Mouse (Mus musculus) liver, embryonic 16.5 days (tissue): Measurements from ENCODE around the gene Umodl1. TPM values are rescaled to one million over a fixed set of nuclear protein-coding genes. Genes with fewer than 3 reads are reported as not detected.
A peak's percentile ranks its signal among the peaks of the same experiment; 100 is the strongest.

Source experiments
- ATAC-seq: fragments of 200-750 bp; cut with Nextera tagmentation; 2 replicates; pipeline ENCODE4 v1.8.0; 2017; ENCODE audit warnings: low read depth, mild to moderate bottlenecking, moderate number of reproducible peaks, moderate library complexity
- H3K27ac ChIP-seq: fragments of 300-500 bp; sonication (generic); 2 replicates; pipeline ENCODE4 v1.5.1; 2014; ENCODE audit warnings: mild to moderate bottlenecking, low read length
- H3K27me3 ChIP-seq: fragments of 300-500 bp; sonication (generic); 2 replicates; pipeline ENCODE4 v1.6.1; 2014; ENCODE audit warnings: low read depth, low read length, mixed read lengths; ENCODE audit not compliant: control insufficient read depth, insufficient read depth
- H3K36me3 ChIP-seq: fragments of 300-500 bp; sonication (generic); 2 replicates; pipeline ENCODE4 v1.6.1; 2014; ENCODE audit warnings: mild to moderate bottlenecking; ENCODE audit not compliant: control insufficient read depth, insufficient read depth
- H3K4me1 ChIP-seq: fragments of 300-500 bp; sonication (generic); 2 replicates; pipeline ENCODE4 v1.6.1; 2014; ENCODE audit warnings: low read depth, low read length, mixed read lengths; ENCODE audit not compliant: control insufficient read depth
- H3K4me2 ChIP-seq: fragments of 300-500 bp; sonication (generic); 2 replicates; pipeline ENCODE4 v1.6.1; 2014; ENCODE audit warnings: low read depth, low read length, mixed read lengths
- H3K4me3 ChIP-seq: fragments of 300-500 bp; sonication (generic); 2 replicates; pipeline ENCODE4 v1.5.1; 2014; ENCODE audit warnings: low read depth, mild to moderate bottlenecking, low read length
- H3K9ac ChIP-seq: fragments of 300-500 bp; sonication (generic); 2 replicates; pipeline ENCODE4 v1.6.1; 2014; ENCODE audit warnings: low read depth, low read length
- H3K9me3 ChIP-seq: fragments of 300-500 bp; sonication (generic); replicated peaks from 2 replicates; pipeline ENCODE4 v1.6.1; 2016; ENCODE audit warnings: low read length; ENCODE audit not compliant: control insufficient read depth
- WGBS: fragments of 180-500 bp; shearing (Covaris S2); extraction: QIAGEN DNeasy Blood & Tissue Kit; methylation state at CpG from one replicate; pipeline ENCODE4 v1.1.7; 2014; ENCODE audit not compliant: insufficient replicate concordance; 5-methylcytosine and 5-hydroxymethylcytosine counted together
- polyA plus RNA-seq: library from polyadenylated mRNA; unstranded; fragments of >200 nt; fragmentation: Nextera tagmentation; extraction: Ambion mirVana; gene quantifications from 2 replicates; pipeline ENCODE4 v1.2.1, GENCODE M21; 2015

Gene Umodl1
- polyA plus RNA-seq, 1 experiment from 2014 or later, result 0.05 TPM

DNA sequence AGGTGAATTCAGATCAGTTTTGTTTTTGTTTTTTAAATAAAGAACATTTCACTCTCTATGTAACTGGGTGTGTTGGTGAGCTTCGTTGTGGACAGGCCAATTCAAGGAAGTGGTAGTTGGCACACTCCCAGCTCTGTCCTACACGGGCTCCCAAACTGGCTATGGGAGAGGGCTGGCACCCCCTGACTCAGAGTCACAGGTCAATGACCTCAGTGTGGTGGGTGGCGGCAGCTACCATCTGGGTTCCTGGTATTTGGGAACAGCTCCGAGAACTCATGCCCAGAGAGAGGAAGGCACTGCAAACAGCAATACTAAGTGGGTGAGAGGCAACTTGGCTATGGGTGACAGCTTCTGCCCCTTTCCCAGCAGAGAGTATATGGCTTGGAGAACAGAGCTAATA lies 83.9 kb downstream of the Umodl1 start:
- peaks cover 21% of the 10 kb centered on the region for H3K4me1 ChIP-seq
- 35% methylated on average over 4 of the region's 4 CpGs for WGBS

DNA sequence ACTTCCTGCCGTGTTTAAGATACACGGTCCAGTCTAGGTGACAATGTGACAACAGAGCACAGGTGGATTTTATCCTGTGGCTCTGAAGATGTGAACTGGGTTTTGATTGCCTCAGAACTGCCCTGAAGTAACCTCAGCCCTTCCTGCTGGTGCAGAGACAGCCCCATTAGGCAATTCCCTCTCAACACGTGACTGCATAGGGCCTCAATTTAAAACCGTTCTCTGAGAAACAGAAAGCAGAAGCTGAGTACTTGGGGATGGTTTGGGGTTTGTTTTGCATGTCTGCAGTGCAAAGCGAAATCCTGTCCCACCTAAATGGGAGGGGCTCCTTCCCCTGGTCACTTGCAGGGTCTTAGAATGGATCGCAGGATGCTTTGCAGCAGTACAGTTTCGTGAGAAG lies 85.2 kb downstream of the Umodl1 start:
- 13% methylated on average over 7 of the region's 7 CpGs for WGBS
- Histone ChIP-seq H3K9ac (no peak overlapping the region), H3K4me2 (no peak overlapping the region), H3K27ac (no peak overlapping the region; the same call in 1 of the 2 replicates), H3K36me3 (no peaks in the 10 kb centered on the region), H3K27me3 (no peaks in the 10 kb centered on the region), H3K4me3 (no peak overlapping the region), H3K9me3 (no peaks in the 10 kb centered on the region), H3K4me1 (peaks cover 9% of the 10 kb centered on the region)
- peak; percentile 62; the same call in 1 of the 2 replicates for ATAC-seq

More for the DNA sequence above, 83.9 kb downstream of the Umodl1 start:
- no peaks in the 10 kb centered on the region for H3K9me3 ChIP-seq
- no peak for ATAC-seq
- H3K36me3 ChIP-seq, result no peaks in the 10 kb centered on the region
- H3K9ac ChIP-seq, result no peak overlapping the region
- no peak overlapping the region for H3K27ac ChIP-seq
- no peak overlapping the region for H3K4me3 ChIP-seq
- H3K27me3 ChIP-seq, result no peaks in the 10 kb centered on the region
- no peak overlapping the region for H3K4me2 ChIP-seq

DNA sequence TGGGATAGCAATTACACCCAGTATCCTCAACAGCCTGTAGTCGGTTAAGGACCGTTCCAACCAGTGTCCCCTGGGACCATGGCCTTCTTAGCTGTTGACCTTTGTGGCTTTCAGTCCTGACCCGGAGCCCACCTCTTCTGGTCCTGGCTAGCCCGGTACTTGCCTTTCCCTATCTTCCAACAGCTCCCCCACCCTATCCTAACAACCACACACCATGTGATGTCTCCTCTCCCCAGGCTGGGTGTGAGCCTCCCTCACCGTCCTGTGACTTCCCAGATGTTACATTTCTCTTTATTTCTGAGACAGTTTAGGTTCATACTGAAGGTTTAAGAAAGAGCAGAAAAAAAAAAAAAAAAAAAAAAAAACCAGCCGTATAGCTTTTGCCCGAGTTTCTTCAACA lies 86.0 kb downstream of the Umodl1 start:
- 52% methylated on average over 7 of the region's 7 CpGs for WGBS
- H3K36me3 ChIP-seq, result no peaks in the 10 kb centered on the region
- H3K27ac ChIP-seq, result peak overlapping the region; percentile 36; the same call in 1 of the 2 replicates
- no peak overlapping the region for H3K9ac ChIP-seq
- no peaks in the 10 kb centered on the region for H3K9me3 ChIP-seq
- ATAC-seq, result no peak
- no peak overlapping the region for H3K4me3 ChIP-seq
- H3K4me2 ChIP-seq, result no peak overlapping the region
- H3K4me1 ChIP-seq, result peaks cover 3% of the 10 kb centered on the region; the same call in 1 of the 2 replicates
- no peaks in the 10 kb centered on the region for H3K27me3 ChIP-seq

DNA sequence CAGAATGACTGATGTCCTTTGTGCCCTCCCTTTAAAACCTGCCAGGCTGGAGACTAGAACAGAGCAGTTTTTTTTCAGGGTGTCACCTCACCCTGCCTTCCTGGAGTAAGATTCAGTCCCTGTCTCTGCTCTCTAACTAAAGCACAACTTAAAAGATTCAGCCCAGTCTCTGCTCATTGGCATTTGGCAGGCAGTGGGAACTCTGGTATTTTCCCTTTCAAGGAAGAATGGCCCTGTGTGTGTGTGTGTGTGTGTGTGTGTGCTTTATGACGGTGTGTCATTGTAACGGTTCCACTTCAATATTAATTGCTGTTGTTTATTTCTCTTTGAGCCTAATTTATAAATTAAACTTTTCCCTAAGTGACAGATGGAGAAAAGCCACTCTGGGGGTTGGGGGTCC lies 88.3 kb downstream of the Umodl1 start:
- Histone ChIP-seq H3K4me2 (no peak overlapping the region), H3K4me1 (no peaks in the 10 kb centered on the region; the same call in 1 of the 2 replicates), H3K9ac (no peak overlapping the region), H3K9me3 (no peaks in the 10 kb centered on the region), H3K36me3 (no peaks in the 10 kb centered on the region), H3K27me3 (no peaks in the 10 kb centered on the region), H3K27ac (no peak overlapping the region), H3K4me3 (no peak overlapping the region)
- 83% methylated on average over 2 of the region's 2 CpGs for WGBS
- ATAC-seq, result no peak

DNA sequence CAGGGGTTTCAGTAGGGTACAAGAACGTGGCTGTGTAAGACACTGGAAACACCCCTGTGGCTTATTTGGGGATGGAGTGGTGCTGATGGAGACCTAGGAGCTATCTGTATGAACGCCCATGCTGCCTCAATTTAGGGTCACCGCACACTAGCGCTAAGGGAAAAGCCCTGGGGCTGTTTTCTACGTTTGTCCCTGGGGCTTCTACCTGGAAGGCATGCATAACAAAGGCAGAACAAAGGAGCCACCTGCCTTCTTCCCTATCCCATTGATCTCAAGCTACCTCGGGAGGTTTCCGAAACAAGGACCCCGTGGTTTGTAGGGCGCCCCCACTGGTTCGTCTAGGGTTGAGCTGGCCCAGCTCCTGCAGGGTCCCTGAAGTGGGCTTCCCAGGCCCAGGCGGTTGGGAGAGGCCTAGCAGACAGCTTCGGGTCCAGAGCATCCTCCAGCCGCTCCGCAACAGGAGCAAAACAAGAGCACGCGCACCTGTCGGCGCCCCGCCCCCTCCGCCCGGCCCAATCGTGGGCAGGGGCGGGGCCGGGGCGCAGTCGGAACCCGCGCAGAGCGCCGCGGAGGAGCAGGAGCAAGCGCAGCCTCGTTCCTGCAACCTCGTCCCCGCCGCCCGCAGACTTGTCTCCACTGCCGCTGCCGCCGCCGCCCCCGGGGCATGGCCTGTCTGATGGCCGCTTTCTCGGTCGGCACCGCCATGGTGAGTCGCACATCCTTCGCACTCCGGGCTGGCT lies 102.9 kb downstream of the Umodl1 start, which contains the start of gene Abcg1:
Gene Abcg1 (plus strand): TSS at position 525 of the 740 bp plus-strand sequence.
- ATAC-seq, result peak; percentile 62
- peaks cover 34% of the 10 kb centered on the region for H3K27me3 ChIP-seq
- no peaks in the 10 kb centered on the region for H3K36me3 ChIP-seq
- peak within 1 kb of the TSS; percentile 59 for H3K9ac ChIP-seq
- WGBS, result 4% methylated on average over 49 of the region's 49 CpGs
- H3K4me2 ChIP-seq, result peak within 1 kb of the TSS; percentile 77
- peaks cover 40% of the 10 kb centered on the region for H3K4me1 ChIP-seq
- peak within 1 kb of the TSS; percentile 70 for H3K27ac ChIP-seq
- peak within 1 kb of the TSS; percentile 65 for H3K4me3 ChIP-seq
- H3K9me3 ChIP-seq, result no peaks in the 10 kb centered on the region

DNA sequence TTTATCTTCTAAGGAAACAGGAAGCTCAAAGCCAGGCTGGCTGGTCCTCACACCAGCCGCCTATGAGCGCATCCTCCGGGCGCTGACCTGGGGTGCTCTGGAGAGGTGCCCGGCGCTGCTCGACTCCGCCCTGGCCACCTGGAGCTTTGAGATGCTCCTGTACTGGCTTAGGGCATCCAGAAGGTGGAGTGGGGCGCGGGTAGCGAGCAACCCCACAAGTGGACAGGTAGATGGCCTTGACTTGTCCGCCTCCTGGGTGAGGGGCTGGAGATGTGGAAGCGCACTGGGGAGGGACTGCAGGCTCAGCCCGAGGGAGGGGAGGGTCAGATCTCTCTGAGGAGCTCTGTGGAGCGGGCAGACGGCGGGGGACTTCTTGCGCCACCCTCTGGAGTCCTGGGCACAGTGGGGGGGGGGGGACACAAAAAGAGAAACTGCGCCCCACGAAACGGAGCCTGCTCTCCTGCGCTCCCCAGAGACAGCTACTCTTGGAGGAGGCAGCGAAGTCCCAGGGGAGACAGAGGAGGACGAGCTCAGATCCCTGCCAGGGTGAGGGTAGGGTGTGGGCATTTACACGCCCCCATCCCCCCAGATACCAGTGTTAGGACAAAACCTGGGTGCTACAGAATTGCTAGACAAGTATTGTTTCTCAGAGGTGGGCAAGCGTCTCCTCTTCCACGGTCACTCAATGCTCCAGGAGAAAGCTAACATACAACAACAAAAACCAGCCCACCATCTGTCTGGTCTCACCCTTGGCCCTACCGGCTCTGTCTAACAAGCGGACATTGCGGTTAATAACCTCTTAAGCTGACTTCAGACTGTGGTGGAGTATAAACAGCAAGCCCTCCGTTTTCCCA lies 103.7 kb downstream of the Umodl1 start:
- peak overlapping the region; percentile 59 for H3K9ac ChIP-seq
- H3K9me3 ChIP-seq, result no peaks in the 10 kb centered on the region
- peak overlapping the region; percentile 70 for H3K27ac ChIP-seq
- ATAC-seq, result peak; percentile 14; the same call in 1 of the 2 replicates
- under 1% methylated on average over 31 of the region's 31 CpGs for WGBS
- peak overlapping the region; percentile 77 for H3K4me2 ChIP-seq
- peaks cover 40% of the 10 kb centered on the region for H3K4me1 ChIP-seq
- H3K4me3 ChIP-seq, result peak overlapping the region; percentile 65
- H3K36me3 ChIP-seq, result no peaks in the 10 kb centered on the region
- peaks cover 34% of the 10 kb centered on the region for H3K27me3 ChIP-seq

DNA sequence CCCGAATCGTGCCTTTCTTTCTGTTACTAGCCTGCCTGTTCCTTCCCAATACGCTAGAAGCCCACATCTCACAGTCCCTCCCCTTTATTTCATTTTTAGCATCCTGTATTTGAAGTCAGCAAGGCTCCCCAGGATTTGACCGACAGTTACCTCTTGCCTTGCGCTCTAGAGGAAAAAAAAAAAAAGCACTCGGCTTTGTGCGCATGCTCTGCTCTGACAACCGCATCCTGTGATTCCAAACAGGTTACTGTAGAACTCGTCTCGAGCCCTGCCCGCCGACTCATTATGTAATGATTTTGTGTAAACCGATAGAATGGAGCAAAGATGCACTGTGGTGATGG lies 104.3 kb downstream of the Umodl1 start:
- H3K36me3 ChIP-seq, result no peaks in the 10 kb centered on the region
- H3K27me3 ChIP-seq, result peaks cover 34% of the 10 kb centered on the region
- ATAC-seq, result no peak
- H3K9ac ChIP-seq, result peak overlapping the region; percentile 59; the same call in 1 of the 2 replicates
- peaks cover 40% of the 10 kb centered on the region for H3K4me1 ChIP-seq
- no peaks in the 10 kb centered on the region for H3K9me3 ChIP-seq
- H3K27ac ChIP-seq, result peak overlapping the region; percentile 70
- WGBS, result 2% methylated on average over 13 of the region's 13 CpGs
- H3K4me2 ChIP-seq, result peak overlapping the region; percentile 77
- H3K4me3 ChIP-seq, result peak overlapping the region; percentile 65

DNA sequence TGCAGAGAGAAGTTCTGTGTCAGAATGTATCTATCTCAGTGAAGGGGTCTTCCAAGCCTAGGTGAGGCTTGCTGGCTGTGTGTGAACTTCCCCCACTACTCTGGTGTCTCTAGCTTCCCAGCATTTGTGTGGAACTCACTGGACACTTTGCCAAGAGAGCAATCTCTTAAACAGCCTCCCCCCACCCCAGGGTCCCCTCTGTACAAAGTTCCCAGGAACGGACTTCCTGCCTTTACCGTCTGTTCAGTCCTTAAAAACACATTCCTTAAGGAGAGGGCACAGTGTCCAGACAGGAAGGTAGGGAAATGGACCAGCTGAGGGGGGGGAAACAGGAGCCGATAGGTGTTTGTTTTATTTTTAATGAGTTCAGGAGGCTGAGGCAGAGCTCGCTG lies 105.8 kb downstream of the Umodl1 start:
- H3K4me2 ChIP-seq, result peak overlapping the region; percentile 77
- 44% methylated on average over 4 of the region's 4 CpGs for WGBS

More for the DNA sequence above, 105.8 kb downstream of the Umodl1 start:
- H3K9me3 ChIP-seq, result no peaks in the 10 kb centered on the region
- H3K36me3 ChIP-seq, result no peaks in the 10 kb centered on the region
- H3K9ac ChIP-seq, result no peak overlapping the region
- ATAC-seq, result no peak
- peaks cover 34% of the 10 kb centered on the region for H3K27me3 ChIP-seq
- H3K27ac ChIP-seq, result peak overlapping the region; percentile 34
- no peak overlapping the region for H3K4me3 ChIP-seq
- H3K4me1 ChIP-seq, result peaks cover 40% of the 10 kb centered on the region
